Mouse (Mus musculus) heart, postnatal 14 days (tissue): ENCODE measurements at regions not wholly inside any gene's neighbourhood (a gene's known extent, or its start where the extent isn't known, plus 50 kb on each side); places are given as distances from the start of the nearest gene placed in this dataset.

Experiments used
- DNase-seq, 2 experiments: peaks; one replicate each; pipeline ENCODE4 v3.0.0; 2021 to 2022
- intact Hi-C: fragments of 180-260 bp; cut with DNase I; formaldehyde crosslinking; loops from one replicate; pipeline ENCODE4 v1.15.1; 2025

GRCm38 (mm10) chr1:185519811-185520210 is 65.2 kb downstream of the Slc30a10 start:
- DNase-seq, result no peak

GRCm38 (mm10) chr1:185524020-185524419 is 69.4 kb downstream of the Slc30a10 start:
- intact Hi-C loops, result no loop called here
- DNase-seq, result no peak

More at GRCm38 (mm10) chr1:185519811-185520210, 65.2 kb downstream of the Slc30a10 start:
- intact Hi-C loops, result no loop called here

- intact Hi-C loops, result no loop called here
- no peak for DNase-seq
These were observed 78.8 kb downstream of the Slc30a10 start for GRCm38 (mm10) chr1:185533471-185533870.

- no peak for DNase-seq
- intact Hi-C loops, result no loop called here
These were observed 79.5 kb downstream of the Slc30a10 start for GRCm38 (mm10) chr1:185534129-185534528.

- intact Hi-C loops, result no loop called here
- DNase-seq, result peak; percentile 8 to 14
These were observed 80.7 kb downstream of the Slc30a10 start for GRCm38 (mm10) chr1:185535321-185535720.

- DNase-seq, result no peak
- intact Hi-C loops, result no loop called here
These were observed 82.6 kb downstream of the Slc30a10 start for GRCm38 (mm10) chr1:185537236-185537635.

GRCm38 (mm10) chr1:185539458-185539857 is 84.8 kb downstream of the Slc30a10 start:
- no peak for DNase-seq
- intact Hi-C loops, result no loop called here

- intact Hi-C loops, result loop anchor here (2.0 kb wide), 2 partner anchors 136 to 1176 kb away; no protein-coding TSS in a partner anchor
These were observed 91.7 kb downstream of the Slc30a10 start for GRCm38 (mm10) chr1:185546346-185546745.

GRCm38 (mm10) chr1:185572761-185573530 is 118.3 kb downstream of the Slc30a10 start:
- no peak for DNase-seq
- intact Hi-C loops, result no loop called here

More at GRCm38 (mm10) chr1:185546346-185546745, 91.7 kb downstream of the Slc30a10 start:
- DNase-seq, result no peak

- intact Hi-C loops, result no loop called here
- no peak for DNase-seq
These were observed 120.3 kb downstream of the Slc30a10 start for GRCm38 (mm10) chr1:185574978-185575377.

GRCm38 (mm10) chr1:185579824-185580223 is 125.2 kb downstream of the Slc30a10 start:
- intact Hi-C loops, result no loop called here
- no peak for DNase-seq

- no peak for DNase-seq
- intact Hi-C loops, result no loop called here
These were observed 130.7 kb downstream of the Slc30a10 start for GRCm38 (mm10) chr1:185585191-185585870.

- intact Hi-C loops, result no loop called here
- DNase-seq, result peak; percentile 5 to 8
These were observed 133.2 kb downstream of the Slc30a10 start for GRCm38 (mm10) chr1:185587671-185588347.

- DNase-seq, result no peak
These were observed 133.7 kb downstream of the Slc30a10 start for GRCm38 (mm10) chr1:185588348-185588719.

GRCm38 (mm10) chr1:185596815-185597214 is 142.2 kb downstream of the Slc30a10 start:
- DNase-seq, result no peak
- intact Hi-C loops, result no loop called here

More at GRCm38 (mm10) chr1:185588348-185588719, 133.7 kb downstream of the Slc30a10 start:
- intact Hi-C loops, result no loop called here

- intact Hi-C loops, result no loop called here
- DNase-seq, result no peak
These were observed 143.9 kb downstream of the Slc30a10 start for GRCm38 (mm10) chr1:185598514-185598913.

- DNase-seq, result no peak
- intact Hi-C loops, result no loop called here
These were observed 146.5 kb downstream of the Slc30a10 start for GRCm38 (mm10) chr1:185601166-185601565.

GRCm38 (mm10) chr1:185605996-185606395 is 151.3 kb downstream of the Slc30a10 start:
- intact Hi-C loops, result no loop called here
- no peak for DNase-seq

- no peak for DNase-seq
- intact Hi-C loops, result no loop called here
These were observed 153.0 kb downstream of the Slc30a10 start for GRCm38 (mm10) chr1:185607611-185608010.

GRCm38 (mm10) chr1:185608440-185608839 is 153.8 kb downstream of the Slc30a10 start:
- no peak for DNase-seq
- intact Hi-C loops, result no loop called here

GRCm38 (mm10) chr1:185610586-185610985 is 155.9 kb downstream of the Slc30a10 start:
- intact Hi-C loops, result no loop called here
- peak; percentile 5 to 7 for DNase-seq
